Mouse (Mus musculus): ENCODE results near the gene Tjp1. TPM values are rescaled to one million over a fixed set of nuclear protein-coding genes. Genes with fewer than 3 reads are reported as not detected.

The Tjp1 gene
- polyA plus RNA-seq, 1 experiment from 2014 or later: 18.6 TPM

DNA sequence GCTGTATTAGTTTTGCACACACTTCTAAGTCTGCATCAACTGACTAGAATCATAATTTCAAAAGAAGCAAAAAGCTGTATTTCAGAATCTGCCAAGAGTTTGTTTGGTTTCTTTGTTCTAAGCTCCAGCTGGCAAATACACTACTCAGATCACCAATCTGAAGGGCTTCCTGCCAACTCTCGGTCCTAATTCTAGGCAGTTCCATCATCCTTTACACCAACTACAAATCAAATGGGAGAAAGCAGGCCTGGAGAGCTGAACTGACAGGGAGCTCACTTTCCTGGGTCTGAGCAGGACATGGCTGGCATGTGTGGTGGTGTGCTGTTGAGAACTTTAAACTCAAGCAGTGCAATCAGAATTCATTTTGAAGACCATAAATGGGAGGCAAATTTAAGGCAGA lies 170.0 kb downstream of the Tjp1 start:
- no peak overlapping the region for H3K4me2 ChIP-seq (ENCODE audit: low read depth, low read length)
- ATAC-seq (replicated peaks; ENCODE audit: insufficient number of reproducible peaks, low FRiP score, low TSS enrichment, low read depth): no peak
- WGBS: 56% methylated on average over 1 of the region's 1 CpGs
- H3K27ac ChIP-seq (replicated peaks; ENCODE audit: low read depth, low read length): no peak overlapping the region
- no peaks in the 10 kb centered on the region for H3K36me3 ChIP-seq (replicated peaks; ENCODE audit: control insufficient read depth, insufficient read depth, low read depth, low read length)
- H3K4me1 ChIP-seq (ENCODE audit: control insufficient read depth, insufficient read depth, low read length): no peaks in the 10 kb centered on the region
- no peak overlapping the region for H3K9ac ChIP-seq (replicated peaks; ENCODE audit: low read length)
- no peak overlapping the region for H3K4me3 ChIP-seq (ENCODE audit: low read depth, low read length)
- H3K9me3 ChIP-seq (replicated peaks; ENCODE audit: control insufficient read depth, low read length): no peaks in the 10 kb centered on the region
- no peak for DNase-seq (ENCODE audit: low spot score)
- H3K27me3 ChIP-seq (ENCODE audit: control insufficient read depth, insufficient read depth, low read length): no peaks in the 10 kb centered on the region

DNA sequence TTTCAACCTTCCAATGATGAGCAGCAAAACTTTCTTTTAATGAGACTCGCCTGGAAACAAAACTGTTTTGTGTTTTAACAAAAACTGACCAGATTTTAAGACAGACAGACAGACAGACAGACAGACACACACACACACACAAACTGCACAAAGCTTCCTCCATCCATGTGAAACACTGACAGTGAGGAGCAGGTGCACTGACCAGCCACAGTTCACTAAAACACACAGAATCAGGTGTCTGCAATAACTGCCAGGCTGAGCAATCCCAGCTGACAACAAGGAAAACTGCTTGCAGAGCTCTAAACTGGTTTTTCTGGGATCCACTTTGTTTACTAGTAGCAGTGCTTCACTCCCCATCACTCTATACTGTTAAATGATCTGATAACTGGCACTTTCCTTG lies 171.4 kb downstream of the Tjp1 start:
- Histone ChIP-seq H3K27me3 (ENCODE audit: control insufficient read depth, insufficient read depth, low read length) (no peaks in the 10 kb centered on the region), H3K9me3 (replicated peaks; ENCODE audit: control insufficient read depth, low read length) (no peaks in the 10 kb centered on the region), H3K9ac (replicated peaks; ENCODE audit: low read length) (no peak overlapping the region), H3K27ac (replicated peaks; ENCODE audit: low read depth, low read length) (no peak overlapping the region), H3K4me2 (ENCODE audit: low read depth, low read length) (no peak overlapping the region), H3K4me1 (ENCODE audit: control insufficient read depth, insufficient read depth, low read length) (no peaks in the 10 kb centered on the region), H3K36me3 (replicated peaks; ENCODE audit: control insufficient read depth, insufficient read depth, low read depth, low read length) (no peaks in the 10 kb centered on the region), H3K4me3 (ENCODE audit: low read depth, low read length) (no peak overlapping the region)
- 76% methylated on average over 1 of the region's 1 CpGs for WGBS
- DNase-seq (ENCODE audit: low spot score) (no peak), ATAC-seq (replicated peaks; ENCODE audit: insufficient number of reproducible peaks, low FRiP score, low TSS enrichment, low read depth) (no peak)

DNA sequence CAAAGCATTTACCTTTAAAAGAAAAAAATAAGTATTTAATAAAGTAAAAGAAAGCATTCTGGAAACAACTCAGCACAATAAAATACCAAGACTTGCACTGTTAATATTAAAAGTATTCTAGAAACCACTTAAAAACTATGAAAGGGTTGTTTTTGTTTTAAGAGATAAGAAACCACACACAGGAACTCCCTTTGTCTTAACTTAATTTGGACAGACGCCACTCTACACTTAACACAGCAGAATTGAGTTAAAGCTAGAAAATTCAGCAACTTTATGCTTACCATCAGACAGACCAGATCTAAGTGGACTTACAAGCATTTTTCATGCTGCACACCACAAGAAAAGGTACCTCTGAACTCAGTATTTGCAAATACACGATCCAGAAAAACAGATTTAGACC lies 172.7 kb downstream of the Tjp1 start:
- 64% methylated on average over 2 of the region's 2 CpGs for WGBS
- H3K9me3 ChIP-seq (replicated peaks; ENCODE audit: control insufficient read depth, low read length): no peaks in the 10 kb centered on the region
- no peaks in the 10 kb centered on the region for H3K4me1 ChIP-seq (ENCODE audit: control insufficient read depth, insufficient read depth, low read length)
- H3K36me3 ChIP-seq (replicated peaks; ENCODE audit: control insufficient read depth, insufficient read depth, low read depth, low read length): no peaks in the 10 kb centered on the region
- H3K4me3 ChIP-seq (ENCODE audit: low read depth, low read length): no peak overlapping the region
- no peak overlapping the region for H3K27ac ChIP-seq (replicated peaks; ENCODE audit: low read depth, low read length)
- DNase-seq (ENCODE audit: low spot score) (no peak), ATAC-seq (replicated peaks; ENCODE audit: insufficient number of reproducible peaks, low FRiP score, low TSS enrichment, low read depth) (no peak)
- H3K27me3 ChIP-seq (ENCODE audit: control insufficient read depth, insufficient read depth, low read length): no peaks in the 10 kb centered on the region
- no peak overlapping the region for H3K4me2 ChIP-seq (ENCODE audit: low read depth, low read length)
- no peak overlapping the region for H3K9ac ChIP-seq (replicated peaks; ENCODE audit: low read length)

DNA sequence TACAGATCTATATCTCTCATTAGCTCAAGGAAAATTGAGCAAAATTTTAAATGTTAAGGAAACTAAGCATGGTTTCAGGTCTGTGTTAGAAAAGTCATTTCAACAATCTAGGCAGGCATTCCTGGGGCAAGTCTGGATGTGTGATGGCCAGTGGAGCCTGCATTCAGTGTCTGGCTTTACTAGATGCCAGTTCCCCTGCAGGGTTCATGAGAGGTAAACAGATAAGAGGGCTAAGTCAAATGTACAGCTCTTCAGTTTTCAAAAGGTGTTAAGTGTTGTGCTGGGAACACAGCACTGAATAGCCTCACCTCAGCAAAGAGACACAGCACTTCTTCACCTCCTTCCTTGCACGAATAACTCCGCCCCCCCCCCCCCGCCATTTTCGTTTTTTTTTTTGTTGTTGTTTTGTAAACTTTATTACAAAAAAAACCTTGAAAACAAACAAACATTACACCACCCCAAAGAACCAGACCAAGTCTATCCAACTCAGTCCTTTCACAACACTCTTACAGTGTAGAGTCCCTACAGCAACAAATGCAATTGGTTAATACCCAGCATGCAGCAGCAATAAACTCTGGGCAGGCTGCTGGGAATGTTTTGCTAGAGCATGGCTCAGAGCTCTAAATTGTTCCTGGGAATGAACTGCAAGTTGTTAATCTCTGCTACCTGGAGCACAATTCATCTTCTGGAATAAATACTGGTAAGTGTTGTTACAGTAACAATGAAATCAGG lies 177.1 kb downstream of the Tjp1 start:
- ATAC-seq (replicated peaks; ENCODE audit: insufficient number of reproducible peaks, low FRiP score, low TSS enrichment, low read depth): no peak
- 84% methylated on average over 4 of the region's 4 CpGs for WGBS
- no peak overlapping the region for H3K4me3 ChIP-seq (ENCODE audit: low read depth, low read length)

DNA sequence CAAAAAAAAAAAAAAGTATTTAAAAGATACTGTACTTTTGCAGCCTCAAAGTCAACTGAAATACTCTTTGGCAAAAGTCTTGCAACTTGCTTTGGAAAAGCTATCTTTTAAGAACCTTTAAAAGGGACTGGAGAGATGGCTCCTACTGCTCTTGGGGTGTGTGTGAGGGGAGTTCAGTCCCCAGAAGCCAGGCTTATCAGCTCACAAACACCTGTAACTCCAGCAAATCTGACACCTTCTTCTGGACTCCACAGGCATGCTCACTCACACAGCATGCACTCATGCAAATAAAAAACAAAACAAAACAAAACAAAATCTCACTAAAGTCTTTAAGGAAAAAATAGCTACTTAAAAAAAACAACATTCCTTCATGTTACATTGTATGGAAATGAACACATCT lies 179.0 kb downstream of the Tjp1 start:
- ATAC-seq (replicated peaks; ENCODE audit: insufficient number of reproducible peaks, low FRiP score, low TSS enrichment, low read depth): no peak
- no peaks in the 10 kb centered on the region for H3K27me3 ChIP-seq (ENCODE audit: control insufficient read depth, insufficient read depth, low read length)
- no peaks in the 10 kb centered on the region for H3K36me3 ChIP-seq (replicated peaks; ENCODE audit: control insufficient read depth, insufficient read depth, low read depth, low read length)
- no peaks in the 10 kb centered on the region for H3K9me3 ChIP-seq (replicated peaks; ENCODE audit: control insufficient read depth, low read length)
- H3K4me1 ChIP-seq (ENCODE audit: control insufficient read depth, insufficient read depth, low read length): no peaks in the 10 kb centered on the region
- no peak for DNase-seq (ENCODE audit: low spot score)
- no peak overlapping the region for H3K9ac ChIP-seq (replicated peaks; ENCODE audit: low read length)
- H3K4me3 ChIP-seq (ENCODE audit: low read depth, low read length): no peak overlapping the region
- no peak overlapping the region for H3K27ac ChIP-seq (replicated peaks; ENCODE audit: low read depth, low read length)
- no peak overlapping the region for H3K4me2 ChIP-seq (ENCODE audit: low read depth, low read length)

More for the DNA sequence above, 177.1 kb downstream of the Tjp1 start:
- H3K36me3 ChIP-seq (replicated peaks; ENCODE audit: control insufficient read depth, insufficient read depth, low read depth, low read length): no peaks in the 10 kb centered on the region
- no peaks in the 10 kb centered on the region for H3K4me1 ChIP-seq (ENCODE audit: control insufficient read depth, insufficient read depth, low read length)
- no peaks in the 10 kb centered on the region for H3K9me3 ChIP-seq (replicated peaks; ENCODE audit: control insufficient read depth, low read length)
- H3K9ac ChIP-seq (replicated peaks; ENCODE audit: low read length): no peak overlapping the region
- no peak overlapping the region for H3K27ac ChIP-seq (replicated peaks; ENCODE audit: low read depth, low read length)
- H3K27me3 ChIP-seq (ENCODE audit: control insufficient read depth, insufficient read depth, low read length): no peaks in the 10 kb centered on the region
- DNase-seq (ENCODE audit: low spot score): no peak
- H3K4me2 ChIP-seq (ENCODE audit: low read depth, low read length): no peak overlapping the region

DNA sequence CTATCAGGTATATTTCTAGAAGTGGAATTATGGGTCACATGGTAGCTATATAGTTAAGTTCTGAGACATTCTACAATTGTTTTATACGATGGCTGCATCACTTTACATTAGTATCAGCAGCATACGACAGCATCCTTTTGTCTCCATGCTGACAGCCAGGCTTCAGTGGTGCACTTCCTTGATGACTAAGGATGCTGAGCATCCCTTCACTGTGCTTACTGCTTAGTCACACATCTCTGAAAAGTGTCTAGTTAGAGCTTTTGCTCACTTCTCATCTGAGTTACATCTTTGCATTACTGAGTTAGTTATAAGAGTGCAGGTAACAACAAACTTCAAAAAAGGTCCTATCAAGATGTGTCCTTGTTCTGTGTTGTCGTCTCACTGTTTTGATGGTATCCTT lies 182.3 kb downstream of the Tjp1 start:
- H3K4me3 ChIP-seq (ENCODE audit: low read depth, low read length): no peak overlapping the region
- ATAC-seq (replicated peaks; ENCODE audit: insufficient number of reproducible peaks, low FRiP score, low TSS enrichment, low read depth) (no peak), DNase-seq (ENCODE audit: low spot score) (no peak)
- no peak overlapping the region for H3K27ac ChIP-seq (replicated peaks; ENCODE audit: low read depth, low read length)
- H3K36me3 ChIP-seq (replicated peaks; ENCODE audit: control insufficient read depth, insufficient read depth, low read depth, low read length): no peaks in the 10 kb centered on the region
- H3K27me3 ChIP-seq (ENCODE audit: control insufficient read depth, insufficient read depth, low read length): no peaks in the 10 kb centered on the region
- H3K9ac ChIP-seq (replicated peaks; ENCODE audit: low read length): no peak overlapping the region
- H3K4me2 ChIP-seq (ENCODE audit: low read depth, low read length): no peak overlapping the region
- 83% methylated on average over 3 of the region's 3 CpGs for WGBS
- H3K9me3 ChIP-seq (replicated peaks; ENCODE audit: control insufficient read depth, low read length): no peaks in the 10 kb centered on the region
- H3K4me1 ChIP-seq (ENCODE audit: control insufficient read depth, insufficient read depth, low read length): no peaks in the 10 kb centered on the region

DNA sequence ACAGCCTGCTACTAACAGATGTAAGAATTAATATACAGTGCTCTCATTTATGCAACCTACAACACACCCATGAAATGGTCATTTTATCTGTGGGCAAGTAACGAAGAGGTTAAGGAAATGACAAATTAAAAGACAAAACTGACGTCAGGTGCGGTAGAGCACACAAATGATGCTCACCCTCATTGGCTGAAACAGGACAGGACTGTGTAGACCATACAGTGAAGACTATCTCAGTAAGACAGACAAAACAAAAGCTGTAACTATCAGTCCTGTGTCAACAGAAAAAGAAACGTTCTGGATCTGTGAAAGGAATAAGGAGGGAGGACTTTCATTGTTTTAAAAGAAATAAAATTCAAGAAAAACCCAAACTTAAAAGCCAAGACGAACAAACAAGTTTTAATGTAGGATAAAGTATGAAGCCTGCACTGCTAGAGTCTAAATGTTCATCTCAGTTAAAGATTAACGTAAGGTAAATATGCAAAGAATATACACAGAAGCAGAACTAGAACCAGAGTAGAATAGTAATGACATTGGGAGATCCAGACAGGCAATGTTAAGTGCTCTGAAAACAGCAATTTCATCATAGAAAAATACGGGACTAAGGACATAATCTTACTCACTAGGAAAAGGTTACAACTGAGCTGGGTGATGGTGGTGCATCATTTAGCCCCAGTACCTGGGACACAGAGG lies 189.9 kb downstream of the Tjp1 start:
- Histone ChIP-seq H3K9me3 (replicated peaks; ENCODE audit: control insufficient read depth, low read length) (no peaks in the 10 kb centered on the region), H3K36me3 (replicated peaks; ENCODE audit: control insufficient read depth, insufficient read depth, low read depth, low read length) (no peaks in the 10 kb centered on the region), H3K4me2 (ENCODE audit: low read depth, low read length) (no peak overlapping the region), H3K4me3 (ENCODE audit: low read depth, low read length) (no peak overlapping the region), H3K27me3 (ENCODE audit: control insufficient read depth, insufficient read depth, low read length) (no peaks in the 10 kb centered on the region), H3K27ac (replicated peaks; ENCODE audit: low read depth, low read length) (no peak overlapping the region), H3K9ac (replicated peaks; ENCODE audit: low read length) (no peak overlapping the region), H3K4me1 (ENCODE audit: control insufficient read depth, insufficient read depth, low read length) (no peaks in the 10 kb centered on the region)
- 90% methylated on average over 7 of the region's 7 CpGs for WGBS
- DNase-seq (ENCODE audit: low spot score) (no peak), ATAC-seq (replicated peaks; ENCODE audit: insufficient number of reproducible peaks, low FRiP score, low TSS enrichment, low read depth) (no peak)

DNA sequence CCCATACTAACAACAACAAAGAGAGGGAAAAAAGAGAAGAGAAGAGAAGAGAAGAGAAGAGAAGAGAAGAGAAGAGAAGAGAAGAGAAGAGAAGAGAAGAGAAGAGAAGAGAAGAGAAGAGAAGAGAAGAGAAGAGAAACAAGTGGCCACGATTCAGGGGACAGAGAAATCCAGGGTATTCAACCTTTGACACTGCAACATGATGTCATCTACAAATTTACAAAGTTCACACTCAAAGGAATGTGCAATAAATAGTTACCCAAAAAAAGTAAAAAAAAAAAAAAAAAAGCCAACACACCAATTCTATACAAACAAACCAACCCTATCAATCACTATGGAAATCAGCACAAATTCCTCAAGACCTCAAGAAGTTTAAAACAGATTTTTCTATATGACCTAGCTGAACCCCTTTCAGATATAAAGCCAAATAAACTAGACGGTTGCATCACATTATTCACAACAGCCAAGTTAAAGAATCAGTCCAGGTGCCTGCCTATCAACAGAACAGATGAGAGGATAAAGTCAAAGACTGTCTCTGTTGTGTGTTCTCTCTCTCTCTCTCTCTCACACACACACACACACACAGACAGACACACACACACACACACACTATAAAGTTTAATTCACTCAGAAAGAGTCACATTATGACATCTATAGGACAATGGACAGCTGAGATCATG lies 194.4 kb downstream of the Tjp1 start:
- Histone ChIP-seq H3K9ac (replicated peaks; ENCODE audit: low read length) (no peak overlapping the region), H3K27ac (replicated peaks; ENCODE audit: low read depth, low read length) (no peak overlapping the region), H3K9me3 (replicated peaks; ENCODE audit: control insufficient read depth, low read length) (no peaks in the 10 kb centered on the region), H3K36me3 (replicated peaks; ENCODE audit: control insufficient read depth, insufficient read depth, low read depth, low read length) (no peaks in the 10 kb centered on the region; the same call in 1 of the 2 replicates), H3K4me2 (ENCODE audit: low read depth, low read length) (no peak overlapping the region), H3K4me1 (ENCODE audit: control insufficient read depth, insufficient read depth, low read length) (no peaks in the 10 kb centered on the region), H3K27me3 (ENCODE audit: control insufficient read depth, insufficient read depth, low read length) (no peaks in the 10 kb centered on the region), H3K4me3 (ENCODE audit: low read depth, low read length) (no peak overlapping the region)
- 79% methylated on average over 2 of the region's 2 CpGs for WGBS
- DNase-seq (ENCODE audit: low spot score) (no peak), ATAC-seq (replicated peaks; ENCODE audit: insufficient number of reproducible peaks, low FRiP score, low TSS enrichment, low read depth) (no peak)

Data from embryonic facial prominence, embryonic 11.5 days (tissue).